Mouse (Mus musculus): ENCODE measurements around the gene Heatr9.
A peak's percentile ranks its signal among the peaks of the same experiment; 100 is the strongest.

DNA sequence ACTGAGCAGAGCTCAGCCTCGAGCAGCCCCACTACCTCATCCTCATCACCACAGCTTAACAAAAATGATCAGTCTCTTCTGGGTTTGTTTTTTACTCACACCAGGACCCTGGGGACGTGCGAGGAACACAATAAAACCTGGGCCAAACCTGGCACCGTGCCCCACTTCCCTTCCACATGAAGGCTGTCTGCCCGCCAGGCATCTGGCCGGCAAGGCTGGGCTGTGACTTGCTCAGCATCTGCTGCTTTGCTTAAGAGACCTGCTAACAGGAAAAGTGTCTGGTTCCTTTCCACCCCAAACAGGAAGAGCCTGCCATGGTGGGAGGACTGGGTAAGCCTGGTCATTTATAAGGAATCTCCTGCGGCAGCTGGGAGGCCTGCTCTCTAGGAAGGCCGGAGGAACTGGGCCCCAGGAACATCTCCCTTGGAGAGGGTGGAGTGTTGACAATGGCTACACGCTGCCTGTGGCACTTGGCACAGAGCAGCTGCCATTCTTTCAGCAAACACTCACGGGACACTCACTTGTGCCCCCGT, 54.8 kb downstream of the Heatr9 start:
- peak; percentile 85 for TF ChIP-seq EP300 (IDR thresholded peaks at IDR 0.05)
- TF ChIP-seq CTCF (IDR thresholded peaks at IDR 0.05), result peak; percentile 24; the same call in 1 of the 2 replicates
